Mouse (Mus musculus): ENCODE measurements at regions not wholly inside any gene's neighbourhood (a gene's known extent, or its start where the extent isn't known, plus 50 kb on each side); places are given as distances from the start of the nearest gene placed in this dataset.

DNA sequence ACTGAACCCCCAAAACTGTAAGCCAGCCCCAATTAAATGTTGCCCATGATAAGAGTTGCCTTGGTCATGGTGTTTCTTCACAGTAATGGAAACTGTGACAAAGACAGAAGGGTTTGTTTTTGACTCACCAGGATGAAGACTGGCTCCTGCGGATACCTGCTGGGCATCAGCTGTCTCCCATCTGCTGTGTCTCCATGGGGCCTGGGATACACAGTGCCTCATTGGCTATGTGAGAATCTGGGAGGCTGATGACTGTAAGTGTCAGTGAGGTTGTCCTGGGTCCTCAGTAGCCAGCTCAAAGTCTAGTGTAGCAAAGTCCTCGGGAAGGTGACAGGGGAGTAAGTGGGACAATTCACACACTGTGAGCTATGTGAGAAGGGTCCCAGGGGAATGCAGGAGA lies 139.5 kb upstream of the Sfswap start:
- TF ChIP-seq REST (IDR thresholded peaks at IDR 0.05; ENCODE audit: insufficient read depth, insufficient read length) (no peak), MYOD1 (IDR thresholded peaks at IDR 0.05; ENCODE audit: control insufficient read depth in 1 of 3, insufficient read length in 2 of 3, low read depth in 2 of 3) (no peak)
- peaks cover 31% of the 10 kb centered on the region for H3K27me3 ChIP-seq (ENCODE audit: control insufficient read depth, insufficient read depth, insufficient read length)
- H3K79me2 ChIP-seq (ENCODE audit: control insufficient read depth, insufficient read depth): no peaks in the 10 kb centered on the region
- no peak overlapping the region for H3K4me3 ChIP-seq
- no peaks in the 10 kb centered on the region for H3K36me3 ChIP-seq (ENCODE audit: control insufficient read depth, insufficient read depth)
- no peak overlapping the region for H3ac ChIP-seq (ENCODE audit: control insufficient read depth, insufficient read length)
- H3K4me2 ChIP-seq (ENCODE audit: low read depth): no peak overlapping the region

DNA sequence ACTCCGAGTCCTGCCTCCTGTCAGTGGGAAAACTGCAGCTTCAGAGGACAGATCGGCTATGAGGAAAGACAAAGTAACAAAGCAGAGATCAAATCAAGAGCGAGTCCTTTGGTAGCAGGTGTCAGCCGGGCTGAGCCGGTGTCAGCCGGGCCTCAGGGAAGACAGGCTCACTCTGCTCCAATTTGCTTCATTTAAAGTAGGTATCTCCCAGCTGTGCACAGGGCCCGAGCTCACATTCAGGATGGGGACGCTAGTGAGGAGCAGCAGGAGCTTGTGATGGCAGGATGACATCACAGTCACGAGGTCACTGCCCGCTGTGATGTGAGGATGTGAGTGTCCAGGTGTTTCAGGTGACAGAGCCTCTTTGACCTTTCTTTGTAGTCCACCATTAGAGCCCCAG lies 137.8 kb upstream of the Sfswap start:
- TF ChIP-seq POLR2A (IDR thresholded peaks at IDR 0.05; ENCODE audit: insufficient read length, low read depth) (no peak), CEBPB (IDR thresholded peaks at IDR 0.05; ENCODE audit: insufficient read depth, poor library complexity, severe bottlenecking) (no peak), MAX (IDR thresholded peaks at IDR 0.05; ENCODE audit: low read depth) (no peak), E2F4 (IDR thresholded peaks at IDR 0.05; ENCODE audit: insufficient read depth) (no peak), TCF12 (IDR thresholded peaks at IDR 0.05; ENCODE audit: insufficient read depth, poor library complexity, severe bottlenecking) (no peak), POLR2AphosphoS2 (IDR thresholded peaks at IDR 0.05; ENCODE audit: insufficient read length, low read depth) (no peak), REST (IDR thresholded peaks at IDR 0.05; ENCODE audit: insufficient read depth, insufficient read length) (no peak), MYOD1 (IDR thresholded peaks at IDR 0.05; ENCODE audit: control insufficient read depth in 1 of 3, insufficient read length in 2 of 3, low read depth in 2 of 3) (no peak), USF1 (IDR thresholded peaks at IDR 0.05; ENCODE audit: low read depth) (no peak), TCF3 (IDR thresholded peaks at IDR 0.05; ENCODE audit: insufficient read length, low read depth) (no peak), MYOG (IDR thresholded peaks at IDR 0.05; ENCODE audit: control insufficient read depth in 1 of 3, insufficient read depth in 1 of 3, insufficient read length in 2 of 3, low read depth in 2 of 3) (no peak)
- no peaks in the 10 kb centered on the region for H3K36me3 ChIP-seq (ENCODE audit: control insufficient read depth, insufficient read depth)
- H3K4me3 ChIP-seq: no peak overlapping the region
- H3K4me2 ChIP-seq (ENCODE audit: low read depth): no peak overlapping the region
- H3K79me2 ChIP-seq (ENCODE audit: control insufficient read depth, insufficient read depth): no peaks in the 10 kb centered on the region
- H3ac ChIP-seq (ENCODE audit: control insufficient read depth, insufficient read length): no peak overlapping the region
- peaks cover 21% of the 10 kb centered on the region for H3K27me3 ChIP-seq (ENCODE audit: control insufficient read depth, insufficient read depth, insufficient read length)

DNA sequence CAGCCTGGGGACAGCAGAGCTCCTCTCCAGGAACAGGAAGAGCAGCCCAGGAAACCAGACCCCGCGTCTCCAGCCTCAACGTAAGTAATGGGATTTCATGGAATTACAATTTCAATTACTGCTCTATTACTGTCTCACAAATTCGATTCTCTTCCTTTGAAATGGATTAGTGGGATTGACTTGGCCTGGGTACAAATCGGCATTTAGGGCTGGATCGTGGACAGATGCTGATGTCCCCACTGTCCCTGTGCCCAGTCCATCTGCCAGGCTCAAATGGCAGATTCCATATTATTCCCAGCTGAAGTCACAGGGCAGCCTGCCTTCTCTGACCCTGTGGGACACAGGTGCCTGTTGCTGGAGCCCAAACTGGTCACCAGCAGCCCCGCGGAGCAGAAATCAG lies 136.0 kb upstream of the Sfswap start:
- TF ChIP-seq CEBPB (IDR thresholded peaks at IDR 0.05; ENCODE audit: insufficient read depth, poor library complexity, severe bottlenecking) (no peak), TCF3 (IDR thresholded peaks at IDR 0.05; ENCODE audit: insufficient read length, low read depth) (no peak), E2F4 (IDR thresholded peaks at IDR 0.05; ENCODE audit: insufficient read depth) (no peak), SRF (IDR thresholded peaks at IDR 0.05; ENCODE audit: control insufficient read depth, insufficient read length, low read depth) (no peak)
- Histone ChIP-seq H3K4me3 (no peak overlapping the region), H3K79me2 (ENCODE audit: control insufficient read depth, insufficient read depth) (no peaks in the 10 kb centered on the region), H3K36me3 (ENCODE audit: control insufficient read depth, insufficient read depth) (no peaks in the 10 kb centered on the region), H3K4me2 (ENCODE audit: low read depth) (no peak overlapping the region), H3ac (ENCODE audit: control insufficient read depth, insufficient read length) (no peak overlapping the region), H3K27me3 (ENCODE audit: control insufficient read depth, insufficient read depth, insufficient read length) (peaks cover 21% of the 10 kb centered on the region)

DNA sequence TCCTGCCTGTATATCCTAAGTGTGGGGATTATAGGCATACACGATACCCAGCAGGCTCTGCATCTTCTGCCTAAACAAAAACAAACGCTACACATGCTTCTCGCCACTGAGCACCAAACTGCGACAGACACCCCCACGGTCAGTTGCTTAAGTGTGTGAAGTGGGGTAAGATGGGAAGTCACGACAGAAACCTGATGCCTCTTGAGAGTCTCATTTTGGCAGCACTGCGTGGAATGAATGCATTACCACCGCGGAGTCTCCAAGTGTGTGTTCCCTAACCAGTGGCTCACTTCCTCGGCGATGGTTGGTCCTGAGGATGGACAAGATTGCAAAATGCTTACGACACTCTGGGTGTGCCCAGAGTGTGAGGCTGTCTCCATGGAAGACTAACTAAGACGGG lies 133.8 kb upstream of the Sfswap start:
- Histone ChIP-seq H3ac (ENCODE audit: control insufficient read depth, insufficient read length) (no peak overlapping the region), H3K79me2 (ENCODE audit: control insufficient read depth, insufficient read depth) (no peaks in the 10 kb centered on the region), H3K36me3 (ENCODE audit: control insufficient read depth, insufficient read depth) (no peaks in the 10 kb centered on the region), H3K4me3 (no peak overlapping the region), H3K4me2 (ENCODE audit: low read depth) (no peak overlapping the region), H3K27me3 (ENCODE audit: control insufficient read depth, insufficient read depth, insufficient read length) (peaks cover 21% of the 10 kb centered on the region)
- TF ChIP-seq CEBPB (IDR thresholded peaks at IDR 0.05; ENCODE audit: insufficient read depth, poor library complexity, severe bottlenecking): no peak
- TF ChIP-seq MAX (IDR thresholded peaks at IDR 0.05; ENCODE audit: low read depth): no peak
- no peak for TF ChIP-seq TCF3 (IDR thresholded peaks at IDR 0.05; ENCODE audit: insufficient read length, low read depth)
- TF ChIP-seq POLR2A (IDR thresholded peaks at IDR 0.05; ENCODE audit: insufficient read length, low read depth): no peak
- no peak for TF ChIP-seq TCF12 (IDR thresholded peaks at IDR 0.05; ENCODE audit: insufficient read depth, poor library complexity, severe bottlenecking)
- no peak for TF ChIP-seq MYOG (IDR thresholded peaks at IDR 0.05; ENCODE audit: control insufficient read depth in 1 of 3, insufficient read depth in 1 of 3, insufficient read length in 2 of 3, low read depth in 2 of 3)
- TF ChIP-seq REST (IDR thresholded peaks at IDR 0.05; ENCODE audit: insufficient read depth, insufficient read length): no peak
- no peak for TF ChIP-seq USF1 (IDR thresholded peaks at IDR 0.05; ENCODE audit: low read depth)
- no peak for TF ChIP-seq POLR2AphosphoS2 (IDR thresholded peaks at IDR 0.05; ENCODE audit: insufficient read length, low read depth)
- no peak for TF ChIP-seq MYOD1 (IDR thresholded peaks at IDR 0.05; ENCODE audit: control insufficient read depth in 1 of 3, insufficient read length in 2 of 3, low read depth in 2 of 3)
- no peak for TF ChIP-seq SRF (IDR thresholded peaks at IDR 0.05; ENCODE audit: control insufficient read depth, insufficient read length, low read depth)
- TF ChIP-seq E2F4 (IDR thresholded peaks at IDR 0.05; ENCODE audit: insufficient read depth): no peak

DNA sequence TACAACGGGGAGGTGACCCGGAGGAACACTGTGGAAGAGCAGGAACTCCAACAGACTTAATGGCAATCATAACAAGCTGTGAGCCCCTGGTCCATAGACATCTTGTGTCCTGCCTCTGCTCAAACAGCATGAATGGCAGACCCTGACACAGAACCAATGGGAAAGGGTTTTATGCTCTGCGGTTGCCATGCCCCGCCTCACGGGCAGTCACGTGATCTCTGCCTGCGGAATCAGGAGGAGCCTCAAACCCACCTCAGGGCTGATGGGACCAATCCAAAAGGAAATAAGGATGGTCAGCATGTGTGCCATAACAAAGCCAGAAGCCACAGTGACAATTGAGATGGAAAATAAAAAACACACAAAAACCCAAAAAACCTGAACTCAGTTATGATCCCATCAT lies 120.2 kb upstream of the Sfswap start:
- no peak overlapping the region for H3K4me2 ChIP-seq (ENCODE audit: low read depth)
- no peak overlapping the region for H3ac ChIP-seq (ENCODE audit: control insufficient read depth, insufficient read length)
- H3K27me3 ChIP-seq (ENCODE audit: control insufficient read depth, insufficient read depth, insufficient read length): no peaks in the 10 kb centered on the region
- H3K79me2 ChIP-seq (ENCODE audit: control insufficient read depth, insufficient read depth): no peaks in the 10 kb centered on the region
- no peak overlapping the region for H3K4me3 ChIP-seq
- TF ChIP-seq MYOD1 (IDR thresholded peaks at IDR 0.05; ENCODE audit: control insufficient read depth in 1 of 3, insufficient read length in 2 of 3, low read depth in 2 of 3) (no peak), MYOG (IDR thresholded peaks at IDR 0.05; ENCODE audit: control insufficient read depth in 1 of 3, insufficient read depth in 1 of 3, insufficient read length in 2 of 3, low read depth in 2 of 3) (no peak), SRF (IDR thresholded peaks at IDR 0.05; ENCODE audit: control insufficient read depth, insufficient read length, low read depth) (no peak), REST (IDR thresholded peaks at IDR 0.05; ENCODE audit: insufficient read depth, insufficient read length) (no peak), CEBPB (IDR thresholded peaks at IDR 0.05; ENCODE audit: insufficient read depth, poor library complexity, severe bottlenecking) (no peak), E2F4 (IDR thresholded peaks at IDR 0.05; ENCODE audit: insufficient read depth) (no peak), TCF3 (IDR thresholded peaks at IDR 0.05; ENCODE audit: insufficient read length, low read depth) (no peak), MAX (IDR thresholded peaks at IDR 0.05; ENCODE audit: low read depth) (no peak), POLR2AphosphoS2 (IDR thresholded peaks at IDR 0.05; ENCODE audit: insufficient read length, low read depth) (no peak), USF1 (IDR thresholded peaks at IDR 0.05; ENCODE audit: low read depth) (no peak), POLR2A (IDR thresholded peaks at IDR 0.05; ENCODE audit: insufficient read length, low read depth) (no peak), TCF12 (IDR thresholded peaks at IDR 0.05; ENCODE audit: insufficient read depth, poor library complexity, severe bottlenecking) (no peak)
- no peaks in the 10 kb centered on the region for H3K36me3 ChIP-seq (ENCODE audit: control insufficient read depth, insufficient read depth)
